25 mouse cellular contexts compared by ENCODE assay signal in genomic region chr6:147241541-147241940, GRCm38 (mm10). TPM values are rescaled to one million over a fixed set of nuclear protein-coding genes. Genes with fewer than 3 reads are reported as not detected.
"Had no signal": no experiment of that assay in that cellular context is flagged by ENCODE, and none has a peak within 500 bp of the region (broad histone marks: within the 10 kb centered on the region; RNA-seq: fewer than 3 reads in every experiment).

No protein-coding gene starts in this region.

- DNase-seq: kidney, adult 8-10 months; kidney, postnatal 10 days; kidney, postnatal 36 days; layer of hippocampus, postnatal 36 days; liver, embryonic 13.5 days; lung, adult 2 months; lung, postnatal 14 days; lung, postnatal 4 days; midbrain, embryonic 14.5 days; right cerebral cortex, adult 18-20 months; right cerebral cortex, postnatal 14 days; right cerebral cortex, postnatal 4 days; thymus, adult 2 months; thymus, postnatal 14 days; thymus, postnatal 4 days had no signal

- H3K27me3 ChIP-seq: kidney, embryonic 15.5 days; liver, embryonic 13.5 days; neural tube, embryonic 12.5 days had no signal

- H3K4me2 ChIP-seq: kidney, embryonic 15.5 days; liver, embryonic 13.5 days; midbrain, embryonic 11.5 days; neural tube, embryonic 12.5 days had no signal

- H3K9ac ChIP-seq: kidney, embryonic 15.5 days; liver, embryonic 13.5 days; neural tube, embryonic 12.5 days had no signal

- H3K36me3 ChIP-seq: kidney, embryonic 15.5 days; liver, embryonic 13.5 days; neural tube, embryonic 12.5 days had no signal

- H3K4me1 ChIP-seq: kidney, embryonic 15.5 days; liver, embryonic 13.5 days; neural tube, embryonic 12.5 days had no signal

- H3K27ac ChIP-seq: kidney, embryonic 15.5 days; left cerebral cortex, adult 2 months; liver, embryonic 13.5 days; neural tube, embryonic 12.5 days; stomach, postnatal 0 days had no signal

- H3K4me3 ChIP-seq: kidney, embryonic 15.5 days; left cerebral cortex, adult 2 months; liver, embryonic 13.5 days; neural tube, embryonic 12.5 days had no signal

- H3K9me3 ChIP-seq: kidney, embryonic 15.5 days; liver, embryonic 13.5 days; neural tube, embryonic 12.5 days had no signal

RNA-seq across cellular contexts. Expression of gene Pthlh, which starts 22.4 kb away (rescaled TPM):
- total RNA-seq: liver, adult 2 months; megakaryocyte progenitor cell, adult 5-6 weeks; megakaryocyte-erythroid progenitor cell, adult 5-6 weeks; neutrophil, adult 5-6 weeks had no signal
- polyA plus RNA-seq: liver, adult 2 months; liver, embryonic 13.5 days; liver, embryonic 16.5 days had no signal
